Mouse (Mus musculus) heart, embryonic 14.5 days (tissue): ENCODE measurements around the gene Morn1. TPM values are rescaled to one million over a fixed set of nuclear protein-coding genes. Genes with fewer than 3 reads are reported as not detected.

Experiments
- ATAC-seq: fragments of 200-750 bp; cut with Nextera tagmentation; 2 replicates; pipeline ENCODE4 v1.8.0; 2017; ENCODE audit warnings: low read depth, moderate TSS enrichment; ENCODE audit not compliant: insufficient number of reproducible peaks, insufficient read depth, low FRiP score
- H3K27ac ChIP-seq, 2 experiments: fragments of 200-500 bp in 1 of 2; fragments of 300-500 bp in 1 of 2; sonication (generic) in 1 of 2; replicated peaks in 1 of 2; 2 replicates each; pipeline ENCODE4 v1.5.1; 2012 to 2014; ENCODE audit warnings: low read depth in 2 of 2, low read length in 2 of 2, control low read depth in 1 of 2, mild to moderate bottlenecking in 1 of 2, mixed read lengths in 1 of 2; ENCODE audit not compliant: control insufficient read depth in 1 of 2, insufficient read depth in 1 of 2
- H3K27me3 ChIP-seq: fragments of 300-500 bp; sonication (generic); 2 replicates; pipeline ENCODE4 v1.6.1; 2014; ENCODE audit warnings: mild to moderate bottlenecking, low read length, control low read depth; ENCODE audit not compliant: control insufficient read depth, insufficient read depth
- H3K36me3 ChIP-seq: fragments of 300-500 bp; sonication (generic); 2 replicates; pipeline ENCODE4 v1.6.1; 2014; ENCODE audit warnings: mild to moderate bottlenecking, control low read depth, low read length, mixed read lengths; ENCODE audit not compliant: control insufficient read depth, insufficient read depth
- H3K4me1 ChIP-seq, 2 experiments: fragments of 200-500 bp in 1 of 2; fragments of 300-500 bp in 1 of 2; sonication (generic) in 1 of 2; 2 replicates each; pipeline ENCODE4 v1.6.1; 2012 to 2014; ENCODE audit warnings: low read length in 2 of 2, control low read depth in 1 of 2, mixed read lengths in 1 of 2; ENCODE audit not compliant: control insufficient read depth in 2 of 2, insufficient read depth in 2 of 2
- H3K4me2 ChIP-seq: fragments of 300-500 bp; sonication (generic); 2 replicates; pipeline ENCODE4 v1.6.1; 2014; ENCODE audit warnings: mild to moderate bottlenecking, low read length
- H3K4me3 ChIP-seq, 2 experiments: fragments of 200-500 bp in 1 of 2; fragments of 300-500 bp in 1 of 2; sonication (generic) in 1 of 2; 2 replicates each; pipeline ENCODE4 v1.5.1; 2012 to 2014; ENCODE audit warnings: low read length in 2 of 2, mild to moderate bottlenecking in 2 of 2, control low read depth in 1 of 2, low read depth in 1 of 2, moderate library complexity in 1 of 2; ENCODE audit not compliant: control insufficient read depth in 1 of 2, insufficient read depth in 1 of 2
- H3K9ac ChIP-seq: fragments of 300-500 bp; sonication (generic); 2 replicates; pipeline ENCODE4 v1.6.1; 2014; ENCODE audit warnings: mild to moderate bottlenecking, low read length
- H3K9me3 ChIP-seq: fragments of 300-500 bp; sonication (generic); 2 replicates; pipeline ENCODE4 v1.6.1; 2016; ENCODE audit warnings: low read length, control low read depth; ENCODE audit not compliant: control insufficient read depth
- WGBS: fragments of 180-500 bp; shearing (Covaris S2); extraction: QIAGEN DNeasy Blood & Tissue Kit; methylation state at CpG from one replicate; pipeline ENCODE4 v1.1.7; 2014; 5-methylcytosine and 5-hydroxymethylcytosine counted together
- polyA plus RNA-seq: library from polyadenylated mRNA; unstranded; fragments of >200 nt; fragmentation: Nextera tagmentation; extraction: Ambion mirVana; gene quantifications from 2 replicates; pipeline ENCODE4 v1.2.1, GENCODE M21; 2014

Gene Morn1
- polyA plus RNA-seq, 1 experiment from 2014 or later, result 2.5 TPM

- WGBS, result 62% methylated on average over 2 of the region's 2 CpGs
Measured at GRCm38 (mm10) chr4:155143411-155143810, 57.0 kb downstream of the Morn1 start.

DNA sequence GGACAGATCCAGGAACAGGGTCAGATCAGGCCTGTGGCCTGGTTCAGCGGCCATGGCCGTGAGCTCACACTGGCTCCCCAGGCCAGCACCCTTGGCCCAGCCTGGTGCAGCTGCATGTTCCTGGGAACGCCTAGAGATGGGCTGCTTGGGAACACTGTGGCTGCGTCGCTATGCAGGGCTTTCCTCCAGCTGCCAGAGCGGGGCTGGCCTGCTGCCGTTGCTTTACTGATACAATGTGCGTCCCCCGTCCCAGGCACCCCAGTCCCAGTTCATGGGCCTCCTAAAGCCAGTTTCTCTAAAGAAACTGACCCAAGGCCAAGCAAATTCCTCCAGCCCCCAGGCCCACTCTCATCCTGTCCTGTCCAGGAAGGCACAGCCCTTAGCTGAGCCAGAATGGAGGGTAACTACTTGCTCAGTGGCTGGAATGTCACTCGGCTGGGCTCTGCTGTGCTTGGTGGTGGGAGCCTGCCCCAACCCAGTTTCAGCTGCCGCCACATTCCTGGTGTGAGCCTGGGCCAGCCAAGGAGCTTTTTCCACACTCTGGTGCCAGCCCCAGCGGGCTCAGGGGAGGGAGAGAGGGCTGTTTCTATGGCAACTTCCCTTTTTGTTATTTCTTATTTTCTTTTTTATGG is 57.6 kb downstream of the Morn1 start:
- Histone ChIP-seq H3K9me3 (no peaks in the 10 kb centered on the region), H3K36me3 (no peaks in the 10 kb centered on the region), H3K4me3 (no peak overlapping the region), H3K4me1 (peaks cover 32 to 38% of the 10 kb centered on the region in 2 experiments), H3K27me3 (no peaks in the 10 kb centered on the region), H3K4me2 (no peak overlapping the region), H3K9ac (peak overlapping the region; percentile 47), H3K27ac (peak overlapping the region; percentile 92 to 94)
- 27% methylated on average over 12 of the region's 12 CpGs for WGBS
- peak; percentile 75 for ATAC-seq

More at GRCm38 (mm10) chr4:155143411-155143810, 57.0 kb downstream of the Morn1 start:
- no peak for ATAC-seq
- Histone ChIP-seq H3K27ac (peak overlapping the region; percentile 92 to 94), H3K4me3 (no peak overlapping the region), H3K27me3 (no peaks in the 10 kb centered on the region), H3K9ac (peak overlapping the region; percentile 47), H3K4me2 (no peak overlapping the region), H3K36me3 (no peaks in the 10 kb centered on the region), H3K4me1 (peaks cover 32 to 38% of the 10 kb centered on the region in 2 experiments), H3K9me3 (no peaks in the 10 kb centered on the region)

DNA sequence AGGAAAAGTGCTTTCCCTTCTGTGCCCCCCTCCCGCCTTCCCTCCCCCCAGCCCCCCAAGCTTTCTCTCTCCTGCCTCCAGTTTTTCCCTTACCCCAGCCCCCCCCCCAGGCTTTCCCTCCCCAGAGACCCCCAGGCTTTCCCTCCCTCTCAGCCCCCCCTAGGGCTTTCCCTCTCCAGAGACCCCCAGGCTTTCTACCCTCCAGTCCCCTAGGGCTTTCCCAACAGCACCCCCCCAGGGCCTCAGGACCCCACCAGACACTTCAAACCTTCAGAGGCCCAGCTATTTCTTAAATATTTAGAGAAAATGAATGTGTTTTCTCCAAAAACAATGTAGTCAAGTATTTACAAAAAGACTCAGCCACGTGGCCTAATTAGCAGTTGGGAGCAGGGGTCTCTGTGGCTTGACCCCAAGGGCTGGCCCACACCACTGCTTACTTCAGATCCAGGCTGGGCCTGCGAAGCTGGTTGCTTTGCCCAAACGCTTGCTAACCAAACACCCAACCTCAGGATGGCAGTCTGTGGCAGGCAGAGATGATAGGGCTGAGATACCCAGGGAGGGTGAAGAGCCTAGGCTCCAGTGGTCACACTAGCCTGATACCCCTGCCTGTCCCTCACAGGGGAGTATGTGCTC is 58.3 kb downstream of the Morn1 start:
- Histone ChIP-seq H3K27ac (peak overlapping the region in 1 of 2 experiments; percentile 92; a peak in 2 of 4 replicates), H3K4me2 (no peak overlapping the region), H3K4me1 (peaks cover 32 to 40% of the 10 kb centered on the region in 2 experiments), H3K36me3 (no peaks in the 10 kb centered on the region), H3K9ac (peak overlapping the region; percentile 41; the same call in 1 of the 2 replicates), H3K4me3 (no peak overlapping the region), H3K9me3 (no peaks in the 10 kb centered on the region), H3K27me3 (no peaks in the 10 kb centered on the region)
- no peak for ATAC-seq
- 81% methylated on average over 4 of the region's 4 CpGs for WGBS

- ATAC-seq, result no peak
- 73% methylated on average over 14 of the region's 14 CpGs for WGBS
- H3K4me2 ChIP-seq, result no peak overlapping the region
- peaks cover 31 to 43% of the 10 kb centered on the region in 2 experiments for H3K4me1 ChIP-seq
- no peak overlapping the region for H3K27ac ChIP-seq
- H3K36me3 ChIP-seq, result no peaks in the 10 kb centered on the region
- H3K4me3 ChIP-seq, result no peak overlapping the region
- no peak overlapping the region for H3K9ac ChIP-seq
- H3K27me3 ChIP-seq, result no peaks in the 10 kb centered on the region
- no peaks in the 10 kb centered on the region for H3K9me3 ChIP-seq
Measured at GRCm38 (mm10) chr4:155146107-155146823, 59.9 kb downstream of the Morn1 start.

GRCm38 (mm10) chr4:155148453-155148852 is 62.1 kb downstream of the Morn1 start:
- no peak for ATAC-seq
- 0 out of 2 replicates have a peak, but pooled peaks cover 2% of the 10 kb centered on the region for H3K36me3 ChIP-seq
- H3K9ac ChIP-seq, result no peak overlapping the region
- H3K4me2 ChIP-seq, result no peak overlapping the region
- no peaks in the 10 kb centered on the region for H3K9me3 ChIP-seq
- no peaks in the 10 kb centered on the region for H3K27me3 ChIP-seq
- H3K4me3 ChIP-seq, result no peak overlapping the region
- no peak overlapping the region for H3K27ac ChIP-seq
- H3K4me1 ChIP-seq, result peaks cover 39 to 52% of the 10 kb centered on the region in 2 experiments
- 52% methylated on average over 4 of the region's 4 CpGs for WGBS

- H3K9me3 ChIP-seq, result no peaks in the 10 kb centered on the region
- WGBS, result 70% methylated on average over 8 of the region's 8 CpGs
- H3K27ac ChIP-seq, result no peak overlapping the region
- no peak overlapping the region for H3K4me2 ChIP-seq
- H3K4me3 ChIP-seq, result no peak overlapping the region
- no peak for ATAC-seq
- no peaks in the 10 kb centered on the region for H3K27me3 ChIP-seq
- H3K9ac ChIP-seq, result no peak overlapping the region
- peaks cover 6% of the 10 kb centered on the region; the same call in 1 of the 2 replicates for H3K36me3 ChIP-seq
- H3K4me1 ChIP-seq, result peaks cover 33 to 46% of the 10 kb centered on the region in 2 experiments
Measured at GRCm38 (mm10) chr4:155148910-155149698, 62.7 kb downstream of the Morn1 start.

- Histone ChIP-seq H3K4me2 (peak overlapping the region; percentile 89), H3K27me3 (no peaks in the 10 kb centered on the region), H3K36me3 (peaks cover 13% of the 10 kb centered on the region), H3K4me1 (peaks cover 27 to 37% of the 10 kb centered on the region in 2 experiments), H3K27ac (peak overlapping the region; percentile 65 to 78; a peak in 3 of 4 replicates), H3K9me3 (no peaks in the 10 kb centered on the region), H3K9ac (peak overlapping the region; percentile 77), H3K4me3 (0 out of 4 replicates have a peak overlapping the region, but pooled peaks of 1 of the 2 experiments have one; percentile 53)
- WGBS, result 61% methylated on average over 6 of the region's 6 CpGs
- ATAC-seq, result no peak
Measured at GRCm38 (mm10) chr4:155149941-155150275, 63.5 kb downstream of the Morn1 start.
